14 mouse cellular contexts compared by ENCODE assay signal in the genomic region with DNA sequence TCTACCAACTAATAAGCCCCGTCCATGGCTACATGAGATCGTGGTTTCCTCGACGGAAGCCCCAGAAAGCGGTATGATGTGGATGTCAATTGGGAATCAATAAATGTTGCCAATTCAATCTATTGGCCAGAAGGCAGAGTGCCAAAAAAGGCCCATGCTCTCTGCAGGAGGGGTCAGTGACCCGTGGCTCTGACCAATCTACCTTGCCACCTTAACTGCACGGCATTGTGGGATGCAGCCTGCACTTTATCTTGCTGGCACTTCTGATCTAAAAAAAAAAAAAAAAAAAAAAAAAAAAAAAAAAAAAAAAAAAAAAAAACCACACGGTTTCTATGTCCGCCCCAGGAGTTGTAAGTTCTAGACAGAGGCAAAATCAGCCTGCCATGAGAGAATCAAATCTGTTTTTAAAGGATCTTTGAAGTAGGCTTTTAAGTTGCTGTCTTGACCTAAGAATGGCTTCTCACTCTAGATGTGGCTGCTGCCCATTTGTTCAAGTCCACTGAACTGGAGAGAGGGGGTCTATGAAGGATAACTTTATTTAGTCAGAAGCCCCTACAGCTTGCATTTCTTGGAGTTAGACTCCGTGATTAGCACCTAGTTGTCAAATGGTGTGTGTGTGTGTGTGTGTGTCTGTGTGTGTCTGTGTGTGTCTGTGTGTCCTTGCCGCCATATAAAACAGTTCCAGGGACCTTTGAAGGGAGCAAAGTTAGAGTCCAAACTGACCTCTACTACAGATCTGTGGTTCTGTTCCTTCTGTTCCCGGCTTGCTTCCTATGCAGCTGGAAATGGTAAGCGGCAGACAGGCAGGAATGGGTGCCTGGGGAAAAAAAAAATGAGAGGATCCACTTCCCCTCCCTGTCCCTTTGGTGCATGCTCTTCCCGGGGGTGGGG. TPM values are rescaled to one million over a fixed set of nuclear protein-coding genes. Genes with fewer than 3 reads are reported as not detected.
A peak's percentile ranks its signal among the peaks of the same experiment; 100 is the strongest.
DNase-seq lines count a peak whose midpoint lies in the region; ATAC-seq and TF ChIP-seq lines count a peak whose summit lies in the region.
"Had no signal": no experiment of that assay in that cellular context is flagged by ENCODE, and none has a peak within 500 bp of the region (broad histone marks: within the 10 kb centered on the region; RNA-seq: fewer than 3 reads in every experiment).

No protein-coding gene starts in this region.

- TF ChIP-seq EP300 in MEL (IDR thresholded peaks at IDR 0.05; ENCODE audit: low read depth in 1 of 2, low read length in 2 of 2), result no peak

- no peak for TF ChIP-seq CTCF in MEL (IDR thresholded peaks at IDR 0.05 in 2 of 3, conservative IDR thresholded peaks at IDR 0.05 in 1 of 3; ENCODE audit: control insufficient read depth in 1 of 3, insufficient read depth in 1 of 3, low read depth in 2 of 3, low read length in 3 of 3, poor library complexity in 1 of 3, severe bottlenecking in 1 of 3)

- no peaks in the 10 kb centered on the region for H3K79me2 ChIP-seq in MEL (ENCODE audit: control insufficient read depth, insufficient read depth, low read length, poor library complexity)

- peak overlapping the region; percentile 25; the same call in 1 of the 2 replicates for H3K4me3 ChIP-seq in forebrain, embryonic 12.5 days (replicated peaks)
- H3K4me3 ChIP-seq in forebrain, embryonic 15.5 days, result no peak overlapping the region
- H3K4me3 ChIP-seq in kidney, embryonic 14.5 days (ENCODE audit: low read length), result peak overlapping the region; percentile 22; the same call in 1 of the 2 replicates
- no peak overlapping the region for H3K4me3 ChIP-seq in MEL (ENCODE audit: control insufficient read depth in 1 of 2, insufficient read depth in 1 of 2, low read depth in 2 of 2, low read length in 2 of 2)
- peak overlapping the region; percentile 40; the same call in 1 of the 2 replicates for H3K4me3 ChIP-seq in limb, embryonic 10.5 days

- TF ChIP-seq POLR2A in MEL (IDR thresholded peaks at IDR 0.05; ENCODE audit: control insufficient read depth in 1 of 2, insufficient read depth in 1 of 2, low read depth in 1 of 2, low read length in 2 of 2, poor library complexity in 1 of 2), result no peak

- 2% methylated on average over 14 of the region's 14 CpGs for WGBS in forebrain, embryonic 12.5 days
- under 1% methylated on average over 14 of the region's 14 CpGs for WGBS in forebrain, embryonic 15.5 days
- 3% methylated on average over 14 of the region's 14 CpGs for WGBS in kidney, embryonic 14.5 days
- WGBS in limb, embryonic 10.5 days, result 2% methylated on average over 14 of the region's 14 CpGs

- no peaks in the 10 kb centered on the region for H3K9me3 ChIP-seq in forebrain, embryonic 12.5 days
- no peaks in the 10 kb centered on the region for H3K9me3 ChIP-seq in forebrain, embryonic 15.5 days
- no peaks in the 10 kb centered on the region for H3K9me3 ChIP-seq in kidney, embryonic 14.5 days (ENCODE audit: control insufficient read depth, low read length)
- H3K9me3 ChIP-seq in MEL (replicated peaks; ENCODE audit: insufficient read depth, low read length), result no peaks in the 10 kb centered on the region
- H3K9me3 ChIP-seq in limb, embryonic 10.5 days (replicated peaks), result no peaks in the 10 kb centered on the region
- H3K9me3 ChIP-seq: limb, embryonic 15.5 days had no signal

- H3K4me1 ChIP-seq in forebrain, embryonic 12.5 days, result peaks cover 10% of the 10 kb centered on the region
- peaks cover 9% of the 10 kb centered on the region for H3K4me1 ChIP-seq in forebrain, embryonic 15.5 days
- peaks cover 4% of the 10 kb centered on the region; the same call in 1 of the 2 replicates for H3K4me1 ChIP-seq in kidney, embryonic 14.5 days (ENCODE audit: control insufficient read depth, insufficient read depth, low read length)
- H3K4me1 ChIP-seq in MEL (ENCODE audit: control insufficient read depth in 1 of 2, insufficient read depth in 2 of 2, low read length in 2 of 2), result no peaks in the 10 kb centered on the region
- peaks cover 14% of the 10 kb centered on the region for H3K4me1 ChIP-seq in limb, embryonic 10.5 days

- peaks cover 93% of the 10 kb centered on the region for H3K27me3 ChIP-seq in forebrain, embryonic 12.5 days
- peaks cover 87% of the 10 kb centered on the region for H3K27me3 ChIP-seq in forebrain, embryonic 15.5 days
- peaks cover 91% of the 10 kb centered on the region for H3K27me3 ChIP-seq in kidney, embryonic 14.5 days (ENCODE audit: control insufficient read depth, insufficient read depth, low read length)
- peaks cover 1 to 4% of the 10 kb centered on the region in 2 experiments; a peak in 1 of 4 replicates for H3K27me3 ChIP-seq in MEL (ENCODE audit: control insufficient read depth in 1 of 2, insufficient read depth in 2 of 2, low read length in 2 of 2)
- H3K27me3 ChIP-seq in limb, embryonic 10.5 days (ENCODE audit: low read depth, poor library complexity, severe bottlenecking), result peaks cover 84% of the 10 kb centered on the region

- H3K27ac ChIP-seq in forebrain, embryonic 12.5 days, result no peak overlapping the region
- H3K27ac ChIP-seq in forebrain, embryonic 15.5 days (replicated peaks), result no peak overlapping the region
- no peak overlapping the region for H3K27ac ChIP-seq in kidney, embryonic 14.5 days (ENCODE audit: low read depth, low read length)
- no peak overlapping the region for H3K27ac ChIP-seq in MEL (ENCODE audit: control insufficient read depth, low read depth, low read length)
- no peak overlapping the region for H3K27ac ChIP-seq in limb, embryonic 10.5 days
- H3K27ac ChIP-seq: limb, embryonic 15.5 days had no signal

- ATAC-seq in forebrain, embryonic 12.5 days (ENCODE audit: low FRiP score), result no peak
- ATAC-seq in forebrain, embryonic 15.5 days (replicated peaks), result no peak
- ATAC-seq in kidney, embryonic 14.5 days (ENCODE audit: low FRiP score, low TSS enrichment), result no peak
- ATAC-seq in megakaryocyte-erythroid progenitor cell, adult 5-6 weeks (replicated peaks; ENCODE audit: low FRiP score, low TSS enrichment, poor library complexity, severe bottlenecking), result no peak
- ATAC-seq: intestine, embryonic 16.5 days had no signal

- peak overlapping the region; percentile 38 for H3K4me2 ChIP-seq in forebrain, embryonic 12.5 days
- H3K4me2 ChIP-seq in forebrain, embryonic 15.5 days (replicated peaks), result no peak overlapping the region
- no peak overlapping the region for H3K4me2 ChIP-seq in kidney, embryonic 14.5 days (replicated peaks; ENCODE audit: low read depth, low read length)

- H3K9ac ChIP-seq in forebrain, embryonic 12.5 days, result no peak overlapping the region
- H3K9ac ChIP-seq in forebrain, embryonic 15.5 days (replicated peaks), result no peak overlapping the region
- no peak overlapping the region for H3K9ac ChIP-seq in kidney, embryonic 14.5 days (ENCODE audit: low read depth, low read length)
- no peak overlapping the region for H3K9ac ChIP-seq in MEL (ENCODE audit: control insufficient read depth, low read depth, low read length, poor library complexity, severe bottlenecking)
- H3K9ac ChIP-seq: limb, embryonic 15.5 days had no signal

- TF ChIP-seq RAD21 in MEL (IDR thresholded peaks at IDR 0.05; ENCODE audit: low read depth, low read length), result no peak

- no peaks in the 10 kb centered on the region for H3K36me3 ChIP-seq in forebrain, embryonic 12.5 days (replicated peaks)
- H3K36me3 ChIP-seq in forebrain, embryonic 15.5 days, result no peaks in the 10 kb centered on the region
- no peaks in the 10 kb centered on the region for H3K36me3 ChIP-seq in kidney, embryonic 14.5 days (ENCODE audit: control insufficient read depth, insufficient read depth, low read length)
- no peaks in the 10 kb centered on the region for H3K36me3 ChIP-seq in MEL (ENCODE audit: control insufficient read depth in 1 of 2, insufficient read depth in 2 of 2, low read length in 2 of 2)
- H3K36me3 ChIP-seq in limb, embryonic 10.5 days, result no peaks in the 10 kb centered on the region
- H3K36me3 ChIP-seq: limb, embryonic 15.5 days had no signal

- DNase-seq in kidney, postnatal 25 days, result no peak
- no peak for DNase-seq in MEL (ENCODE audit: low read depth, low spot score)
- peak; percentile 38 for DNase-seq in limb, embryonic 10.5 days (ENCODE audit: low spot score)
- DNase-seq in urinary bladder, postnatal 14 days (ENCODE audit: low spot score), result no peak
- DNase-seq: adrenal gland, adult 2 months had no signal

TF ChIP-seq in MEL, 35 proteins besides CTCF, POLR2A, EP300 and RAD21 (continues in another document):
- TF ChIP-seq ZC3H11A (IDR thresholded peaks at IDR 0.05; ENCODE audit: low read depth, low read length) (no peak), CHD1 (IDR thresholded peaks at IDR 0.05; ENCODE audit: low read depth, low read length) (no peak), POLR2AphosphoS5 (IDR thresholded peaks at IDR 0.05; ENCODE audit: borderline replicate concordance, low read depth, low read length) (no peak), ZNF384 (IDR thresholded peaks at IDR 0.05; ENCODE audit: low read depth, low read length) (peak; percentile 41; the same call in 1 of the 2 replicates), UBTF (IDR thresholded peaks at IDR 0.05; ENCODE audit: borderline replicate concordance, insufficient read depth, low read depth, low read length) (no peak), SIN3A (IDR thresholded peaks at IDR 0.05; ENCODE audit: low read length) (no peak), RCOR1 (IDR thresholded peaks at IDR 0.05; ENCODE audit: low read depth, low read length) (no peak)

RNA-seq across cellular contexts. Expression of a gene that starts 0.8 kb away (rescaled TPM):
- 0.26 and 1.6 TPM in 2 replicates for polyA plus RNA-seq in forebrain, embryonic 12.5 days (2016; fragmentation: Nextera tagmentation; extraction: Ambion mirVana)
- polyA plus RNA-seq in forebrain, embryonic 15.5 days (2015; fragmentation: Nextera tagmentation; extraction: Ambion mirVana), result 1.1 and 4.3 TPM in 2 replicates
- polyA plus RNA-seq in kidney, embryonic 14.5 days (2014; fragmentation: Nextera tagmentation; extraction: Ambion mirVana), result not detected in 2 replicates
- not detected in 2 replicates for total RNA-seq in MEL (2012; rRNA removed)
- not detected for polyA plus RNA-seq in MEL (2012; ENCODE audit: insufficient read depth in 1 of 2, insufficient read length in 2 of 2, low read depth in 1 of 2, low replicate concordance in 2 of 2, missing spikeins in 1 of 2)
- polyA plus RNA-seq in limb, embryonic 10.5 days (2016; fragmentation: Nextera tagmentation; extraction: Ambion mirVana), result not detected in 2 replicates
- total RNA-seq in megakaryocyte-erythroid progenitor cell, adult 5-6 weeks (2014; fragmentation: Nextera tagmentation), result not detected in 2 replicates
- not detected in 2 replicates for total RNA-seq in megakaryocyte-erythroid progenitor cell, adult 5-6 weeks (2017)
- total RNA-seq: adrenal gland, adult 2 months; heart, adult 8-10 months had no signal
- polyA plus RNA-seq: adrenal gland, adult 2 months; cortical plate, adult 2 months; intestine, embryonic 16.5 days; limb, embryonic 15.5 days; stomach, embryonic 16.5 days had no signal

RNA-seq across cellular contexts. Expression of a gene that starts 1.7 kb away (rescaled TPM):
- 2.3 and 3.2 TPM in 2 replicates for polyA plus RNA-seq in forebrain, embryonic 12.5 days (2016; fragmentation: Nextera tagmentation; extraction: Ambion mirVana)
- polyA plus RNA-seq in forebrain, embryonic 15.5 days (2015; fragmentation: Nextera tagmentation; extraction: Ambion mirVana), result 2.6 and 3.1 TPM in 2 replicates
- polyA plus RNA-seq in kidney, embryonic 14.5 days (2014; fragmentation: Nextera tagmentation; extraction: Ambion mirVana), result 1.5 and 2.3 TPM in 2 replicates
- total RNA-seq in MEL (2012; rRNA removed), result not detected in 2 replicates
- polyA plus RNA-seq in MEL (2012; ENCODE audit: insufficient read depth in 1 of 2, insufficient read length in 2 of 2, low read depth in 1 of 2, low replicate concordance in 2 of 2, missing spikeins in 1 of 2), result not detected
- 2.2 and 4.0 TPM in 2 replicates for polyA plus RNA-seq in limb, embryonic 10.5 days (2016; fragmentation: Nextera tagmentation; extraction: Ambion mirVana)
- 5.8 TPM in 1 of 2 replicates, not detected in the other for total RNA-seq in megakaryocyte-erythroid progenitor cell, adult 5-6 weeks (2014; fragmentation: Nextera tagmentation)
- total RNA-seq in megakaryocyte-erythroid progenitor cell, adult 5-6 weeks (2017), result 0.89 and 17.8 TPM in 2 replicates
- polyA plus RNA-seq: adrenal gland, adult 2 months had no signal

Comparison
In these comparisons a context has a peak if more than half of its experiments do, and no peak if none do; other contexts are left out.
1. H3K4me3 ChIP-seq: peak in forebrain, embryonic 12.5 days (single experiment), kidney, embryonic 14.5 days (single experiment) and limb, embryonic 10.5 days (single experiment); none in forebrain, embryonic 15.5 days (single experiment) and MEL (0 of 2).